Mouse (Mus musculus) lung, postnatal 0 days (tissue): ENCODE data around the gene Adora1. TPM values are rescaled to one million over a fixed set of nuclear protein-coding genes. Genes with fewer than 3 reads are reported as not detected.
A peak's percentile ranks its signal among the peaks of the same experiment; 100 is the strongest.

Experiments used
- ATAC-seq: fragments of 200-750 bp; cut with Nextera tagmentation; 2 replicates; pipeline ENCODE4 v1.8.0; 2017; ENCODE audit warnings: moderate library complexity
- DNase-seq: peaks from one replicate; pipeline ENCODE4 v3.0.0-alpha.2; 2016; ENCODE audit warnings: low spot score
- H3K27ac ChIP-seq: fragments of 300-500 bp; sonication (generic); 2 replicates; pipeline ENCODE4 v1.5.1; 2014; ENCODE audit warnings: antibody characterized with exemption, mild to moderate bottlenecking, low read length, mixed read lengths
- H3K27me3 ChIP-seq: fragments of 300-500 bp; sonication (generic); replicated peaks from 2 replicates; pipeline ENCODE4 v1.6.1; 2014; ENCODE audit warnings: low read length, mixed read lengths; ENCODE audit not compliant: insufficient read depth
- H3K36me3 ChIP-seq: fragments of 300-500 bp; sonication (generic); 2 replicates; pipeline ENCODE4 v1.6.1; 2014; ENCODE audit warnings: low read length, mixed read lengths; ENCODE audit not compliant: insufficient read depth
- H3K4me1 ChIP-seq: fragments of 300-500 bp; sonication (generic); 2 replicates; pipeline ENCODE4 v1.6.1; 2014; ENCODE audit warnings: antibody characterized with exemption, low read depth, low read length, mixed read lengths; ENCODE audit not compliant: insufficient read depth
- H3K4me2 ChIP-seq: fragments of 300-500 bp; sonication (generic); replicated peaks from 2 replicates; pipeline ENCODE4 v1.6.1; 2014; ENCODE audit warnings: low read depth, mild to moderate bottlenecking, low read length, moderate library complexity, mixed read lengths
- H3K4me3 ChIP-seq: fragments of 300-500 bp; sonication (generic); 2 replicates; pipeline ENCODE4 v1.5.1; 2014; ENCODE audit warnings: low read depth, low read length
- H3K9ac ChIP-seq: fragments of 300-500 bp; sonication (generic); replicated peaks from 2 replicates; pipeline ENCODE4 v1.6.1; 2014; ENCODE audit warnings: low read depth, mild to moderate bottlenecking
- H3K9me3 ChIP-seq: fragments of 300-500 bp; sonication (generic); 2 replicates; pipeline ENCODE4 v1.6.1; 2016; ENCODE audit warnings: low read length, mixed read lengths
- CTCF ChIP-seq: IDR thresholded peaks from 2 replicates; pipeline ENCODE4 v1.5.1; 2016; ENCODE audit warnings: antibody characterized with exemption, mild to moderate bottlenecking
- EP300 ChIP-seq: IDR thresholded peaks from 2 replicates; pipeline ENCODE4 v1.6.1; 2016; ENCODE audit warnings: antibody characterized with exemption, mild to moderate bottlenecking, control low read depth
- WGBS: fragments of 180-500 bp; shearing (Covaris S2); extraction: QIAGEN DNeasy Blood & Tissue Kit; methylation state at CpG from one replicate; pipeline ENCODE4 v1.1.7; 2014; 5-methylcytosine and 5-hydroxymethylcytosine counted together
- polyA plus RNA-seq: library from polyadenylated mRNA; unstranded; fragments of >200 nt; fragmentation: Nextera tagmentation; extraction: Ambion mirVana; gene quantifications from 2 replicates; pipeline ENCODE4 v1.2.1, GENCODE M21; 2015

Adora1 gene
- polyA plus RNA-seq, 1 experiment from 2014 or later = 4.8 TPM

- peaks cover 3% of the 10 kb centered on the region; the same call in 1 of the 2 replicates for H3K4me1 ChIP-seq
- 84% methylated on average over 5 of the region's 5 CpGs for WGBS
- no peak for ATAC-seq
Measured at GRCm38 (mm10) chr1:134188217-134188616, 47.0 kb downstream of the Adora1 start.

GRCm38 (mm10) chr1:134184089-134184488 is 51.1 kb downstream of the Adora1 start:
- H3K9ac ChIP-seq = no peak overlapping the region
- H3K27me3 ChIP-seq = no peaks in the 10 kb centered on the region
- H3K4me2 ChIP-seq = peak overlapping the region; percentile 41
- H3K36me3 ChIP-seq = no peaks in the 10 kb centered on the region
- no peaks in the 10 kb centered on the region for H3K9me3 ChIP-seq
- H3K4me1 ChIP-seq = no peaks in the 10 kb centered on the region
- WGBS = 80% methylated on average over 4 of the region's 4 CpGs
- ATAC-seq (no peak), DNase-seq (no peak)
- no peak for TF ChIP-seq EP300
- no peak for TF ChIP-seq CTCF
- no peak overlapping the region for H3K4me3 ChIP-seq
- H3K27ac ChIP-seq = no peak overlapping the region

More at GRCm38 (mm10) chr1:134188217-134188616, 47.0 kb downstream of the Adora1 start:
- Histone ChIP-seq H3K4me2 (no peak overlapping the region), H3K9me3 (no peaks in the 10 kb centered on the region), H3K4me3 (no peak overlapping the region), H3K9ac (no peak overlapping the region), H3K27me3 (no peaks in the 10 kb centered on the region), H3K27ac (peak overlapping the region; percentile 15; the same call in 1 of the 2 replicates), H3K36me3 (no peaks in the 10 kb centered on the region)
- no peak for DNase-seq
- TF ChIP-seq CTCF = no peak
- no peak for TF ChIP-seq EP300

- peak; percentile 82 for ATAC-seq
- Histone ChIP-seq H3K4me3 (no peak within 1 kb of the TSS; the same call in 1 of the 2 replicates), H3K4me2 (peak within 1 kb of the TSS; percentile 41), H3K9me3 (no peaks in the 10 kb centered on the region), H3K27ac (peak within 1 kb of the TSS; percentile 68), H3K4me1 (no peaks in the 10 kb centered on the region), H3K9ac (no peak within 1 kb of the TSS), H3K27me3 (no peaks in the 10 kb centered on the region), H3K36me3 (no peaks in the 10 kb centered on the region)
- DNase-seq = peak; percentile 64
- TF ChIP-seq EP300 = peak; percentile 56; the same call in 1 of the 2 replicates
- TF ChIP-seq CTCF = no peak
- 36% methylated on average over 4 of the region's 4 CpGs for WGBS
Measured at GRCm38 (mm10) chr1:134182025-134182424, 53.2 kb downstream of the Adora1 start, which contains the start of gene Chil1. TSS of gene Chil1 (plus strand) at chr1:134182176.

DNA sequence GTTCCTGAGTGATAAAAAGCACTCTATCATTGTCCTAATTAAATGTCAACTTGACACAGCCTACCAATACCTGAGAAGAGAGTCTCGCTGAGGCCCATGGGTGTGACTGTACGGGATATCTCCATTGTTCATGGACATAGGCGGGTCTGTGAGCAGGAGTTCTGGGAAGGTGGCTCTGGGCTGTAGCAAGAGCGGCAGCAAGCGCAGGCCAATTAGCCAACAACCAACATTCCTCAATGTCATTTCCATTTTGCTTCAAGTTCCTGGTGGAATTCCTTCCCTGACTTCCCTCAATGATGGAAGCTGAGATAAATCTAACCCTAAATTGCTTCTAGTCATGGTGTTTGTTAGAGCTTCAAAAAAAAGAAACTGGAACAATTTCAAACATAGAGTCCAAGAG is 57.3 kb downstream of the Adora1 start:
- no peak overlapping the region for H3K4me2 ChIP-seq
- H3K27me3 ChIP-seq = no peaks in the 10 kb centered on the region
- WGBS = 83% methylated on average over 5 of the region's 5 CpGs
- no peak for DNase-seq
- TF ChIP-seq EP300 (no peak), CTCF (no peak)
- H3K9ac ChIP-seq = no peak overlapping the region
- H3K9me3 ChIP-seq = no peaks in the 10 kb centered on the region
- no peak overlapping the region for H3K27ac ChIP-seq
- H3K36me3 ChIP-seq = no peaks in the 10 kb centered on the region
- H3K4me1 ChIP-seq = no peaks in the 10 kb centered on the region
- ATAC-seq = no peak
- H3K4me3 ChIP-seq = no peak overlapping the region

DNA sequence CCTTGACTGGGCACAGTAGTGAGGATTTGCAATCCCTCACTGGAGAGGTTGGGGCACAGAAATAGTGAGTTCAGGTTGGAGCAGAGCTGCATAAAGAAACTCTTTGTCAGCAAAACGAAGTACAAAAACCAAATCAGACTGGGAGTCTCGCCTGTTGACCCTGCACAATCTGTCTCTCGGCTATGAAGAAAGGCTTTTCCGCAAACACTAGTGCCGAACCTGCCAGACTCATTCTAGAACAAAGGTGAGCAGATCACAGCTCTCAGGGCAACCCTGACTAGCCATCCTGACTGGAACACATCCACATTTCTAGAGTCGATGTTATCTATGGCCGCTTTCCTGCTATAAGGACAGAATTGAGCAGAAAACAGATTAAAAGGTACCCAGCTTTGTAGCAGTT is 62.1 kb downstream of the Adora1 start:
- no peak for TF ChIP-seq EP300
- WGBS = 51% methylated on average over 7 of the region's 7 CpGs
- DNase-seq (no peak), ATAC-seq (no peak)
- H3K36me3 ChIP-seq = no peaks in the 10 kb centered on the region
- no peaks in the 10 kb centered on the region for H3K4me1 ChIP-seq
- H3K9ac ChIP-seq = no peak overlapping the region
- H3K9me3 ChIP-seq = no peaks in the 10 kb centered on the region
- no peak overlapping the region for H3K4me2 ChIP-seq
- no peak overlapping the region for H3K4me3 ChIP-seq
- no peak overlapping the region for H3K27ac ChIP-seq
- no peaks in the 10 kb centered on the region for H3K27me3 ChIP-seq

DNA sequence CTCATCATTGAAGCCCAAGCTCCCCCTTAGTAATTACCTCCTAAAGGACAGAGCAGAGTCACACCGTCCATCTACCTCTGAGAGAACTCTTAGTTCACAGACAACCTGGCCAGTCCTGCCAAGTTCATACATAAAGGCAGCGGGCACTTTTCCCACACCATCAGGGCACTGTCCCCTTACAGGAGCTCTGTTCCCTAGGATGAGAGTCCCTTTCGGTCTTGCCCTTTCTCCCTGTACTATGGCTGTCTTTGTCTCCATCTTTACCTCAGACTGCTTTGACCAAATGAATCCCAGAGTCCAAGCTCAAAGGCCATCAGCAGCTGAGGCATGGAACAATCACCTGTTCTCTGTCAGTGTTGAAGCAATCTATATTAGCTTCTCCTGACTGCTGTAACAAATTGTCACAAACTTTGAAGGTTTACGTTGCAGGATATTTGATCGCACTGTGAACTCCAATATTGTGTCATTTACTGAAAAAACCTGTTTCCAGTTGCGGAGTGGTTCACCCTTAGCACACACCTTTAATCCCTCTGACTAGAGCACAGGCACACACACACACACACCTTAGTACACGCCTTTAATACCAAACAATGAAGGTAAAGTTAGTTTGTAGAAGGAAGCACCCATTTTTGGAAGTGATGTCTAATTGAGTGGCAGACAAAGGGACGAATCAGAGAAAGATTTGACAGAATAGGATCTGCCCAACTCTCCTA is 66.1 kb downstream of the Adora1 start:
- Histone ChIP-seq H3K4me2 (no peak overlapping the region), H3K9ac (no peak overlapping the region), H3K9me3 (no peaks in the 10 kb centered on the region), H3K36me3 (no peaks in the 10 kb centered on the region), H3K27me3 (no peaks in the 10 kb centered on the region), H3K4me3 (no peak overlapping the region), H3K27ac (no peak overlapping the region), H3K4me1 (no peaks in the 10 kb centered on the region)
- no peak for DNase-seq
- 86% methylated on average over 8 of the region's 8 CpGs for WGBS
- no peak for ATAC-seq
- no peak for TF ChIP-seq CTCF
- no peak for TF ChIP-seq EP300
